Mouse (Mus musculus) myocyte (in vitro differentiated cells): ENCODE measurements around the gene Obsl1.

ENCODE experiments used
- E2F4 ChIP-seq: IDR thresholded peaks from one replicate; pipeline ENCODE4 v1.6.1; 2011; ENCODE audit warnings: mild to moderate bottlenecking, control low read depth, moderate library complexity; ENCODE audit not compliant: insufficient read depth
- POLR2A ChIP-seq: IDR thresholded peaks from one replicate; pipeline ENCODE4 v1.6.1; 2011; ENCODE audit warnings: low read depth, mild to moderate bottlenecking, control low read depth, moderate library complexity; ENCODE audit not compliant: insufficient read length
- USF1 ChIP-seq: IDR thresholded peaks from one replicate; pipeline ENCODE4 v1.6.1; 2011; ENCODE audit warnings: low read depth, mild to moderate bottlenecking, control low read depth, moderate library complexity

GRCm38 (mm10) chr1:75524679-75525078 lies 18.4 kb upstream of the Obsl1 start:
- no peak for TF ChIP-seq POLR2A
- TF ChIP-seq USF1 = no peak
- no peak for TF ChIP-seq E2F4
